9 mouse cellular contexts compared by ENCODE assay signal in genomic region chr4:58170430-58170829, GRCm38 (mm10). TPM values are rescaled to one million over a fixed set of nuclear protein-coding genes. Genes with fewer than 3 reads are reported as not detected.
DNase-seq lines count a peak whose midpoint lies in the region; ATAC-seq and TF ChIP-seq lines count a peak whose summit lies in the region.
"Had no signal": no experiment of that assay in that cellular context is flagged by ENCODE, and none has a peak within 500 bp of the region (broad histone marks: within the 10 kb centered on the region; RNA-seq: fewer than 3 reads in every experiment).

No protein-coding gene starts in this region.

- no peaks in the 10 kb centered on the region for H3K9me3 ChIP-seq in lung, embryonic 14.5 days (ENCODE audit: low read depth, low read length)
- H3K9me3 ChIP-seq in stomach, embryonic 15.5 days: no peaks in the 10 kb centered on the region
- H3K9me3 ChIP-seq in midbrain, embryonic 14.5 days (ENCODE audit: control insufficient read depth, low read length): no peaks in the 10 kb centered on the region

- DNase-seq in lung, embryonic 14.5 days: peak; percentile 55
- DNase-seq in lung, adult 18-20 months: no peak
- peak; percentile 30 for DNase-seq in heart, postnatal 25 days (ENCODE audit: low spot score)
- DNase-seq in kidney, postnatal 14 days: peak; percentile 51
- DNase-seq in midbrain, embryonic 14.5 days: no peak
- DNase-seq in adrenal gland, adult 18-20 months (ENCODE audit: low spot score in 2 of 2): no peak
- DNase-seq: thymus, postnatal 25 days had no signal

- H3K4me1 ChIP-seq in lung, embryonic 14.5 days (ENCODE audit: insufficient read depth): peaks cover 7% of the 10 kb centered on the region
- H3K4me1 ChIP-seq in stomach, embryonic 15.5 days: no peaks in the 10 kb centered on the region
- no peaks in the 10 kb centered on the region for H3K4me1 ChIP-seq in midbrain, embryonic 14.5 days (ENCODE audit: control insufficient read depth, insufficient read depth, low read length)

- WGBS in lung, embryonic 14.5 days: 44% methylated on average over 5 of the region's 5 CpGs
- 55% methylated on average over 5 of the region's 5 CpGs for WGBS in stomach, embryonic 15.5 days
- 88% methylated on average over 5 of the region's 5 CpGs for WGBS in midbrain, embryonic 14.5 days

- H3K9ac ChIP-seq in lung, embryonic 14.5 days: no peak overlapping the region
- H3K9ac ChIP-seq in stomach, embryonic 15.5 days: no peak overlapping the region
- H3K9ac ChIP-seq in midbrain, embryonic 14.5 days (replicated peaks; ENCODE audit: low read length): no peak overlapping the region
- H3K9ac ChIP-seq: hindbrain, embryonic 14.5 days had no signal

- intact Hi-C loops in heart, postnatal 25 days (cut with DNase I): no loop called here

- ATAC-seq in lung, embryonic 14.5 days (ENCODE audit: insufficient read depth): peak; percentile 38; the same call in 1 of the 2 replicates
- ATAC-seq in stomach, embryonic 15.5 days (ENCODE audit: insufficient read depth, low FRiP score, low read depth): no peak
- no peak for ATAC-seq in midbrain, embryonic 14.5 days (ENCODE audit: low FRiP score, low TSS enrichment)

- H3K27me3 ChIP-seq in lung, embryonic 14.5 days (ENCODE audit: insufficient read depth, low read length): no peaks in the 10 kb centered on the region
- H3K27me3 ChIP-seq in stomach, embryonic 15.5 days (replicated peaks): no peaks in the 10 kb centered on the region
- H3K27me3 ChIP-seq in midbrain, embryonic 14.5 days (ENCODE audit: control insufficient read depth, insufficient read depth, low read length): no peaks in the 10 kb centered on the region

- 0 out of 2 replicates have a peak, but pooled peaks cover 2% of the 10 kb centered on the region for H3K36me3 ChIP-seq in lung, embryonic 14.5 days (ENCODE audit: insufficient read depth)
- no peaks in the 10 kb centered on the region for H3K36me3 ChIP-seq in stomach, embryonic 15.5 days
- H3K36me3 ChIP-seq in midbrain, embryonic 14.5 days (ENCODE audit: control insufficient read depth, insufficient read depth, low read length): no peaks in the 10 kb centered on the region

- H3K4me2 ChIP-seq in lung, embryonic 14.5 days: no peak overlapping the region
- no peak overlapping the region for H3K4me2 ChIP-seq in stomach, embryonic 15.5 days
- H3K4me2 ChIP-seq in midbrain, embryonic 14.5 days (ENCODE audit: low read length): no peak overlapping the region
- H3K4me2 ChIP-seq: hindbrain, embryonic 14.5 days had no signal

- no peak overlapping the region for H3K4me3 ChIP-seq in lung, embryonic 14.5 days (ENCODE audit: low read depth, low read length)
- no peak overlapping the region for H3K4me3 ChIP-seq in stomach, embryonic 15.5 days (replicated peaks)
- no peak overlapping the region for H3K4me3 ChIP-seq in midbrain, embryonic 14.5 days (replicated peaks; ENCODE audit: low read depth, low read length)

- TF ChIP-seq CTCF in lung, embryonic 14.5 days (IDR thresholded peaks at IDR 0.05; ENCODE audit: low read depth): no peak

- H3K27ac ChIP-seq in lung, embryonic 14.5 days (ENCODE audit: low read depth): peak overlapping the region; percentile 50; the same call in 1 of the 2 replicates
- peak overlapping the region; percentile 41; the same call in 1 of the 2 replicates for H3K27ac ChIP-seq in stomach, embryonic 15.5 days
- H3K27ac ChIP-seq in midbrain, embryonic 14.5 days (replicated peaks; ENCODE audit: low read depth, low read length): no peak overlapping the region
- H3K27ac ChIP-seq: hindbrain, embryonic 14.5 days had no signal

RNA-seq across cellular contexts. Expression of gene Svep1, which starts 36.2 kb away (rescaled TPM):
- 16.4 and 17.6 TPM in 2 replicates for polyA plus RNA-seq in lung, embryonic 14.5 days (2014; fragmentation: Nextera tagmentation; extraction: Ambion mirVana)
- total RNA-seq in heart, postnatal 25 days (2021): 1 to 10 TPM; 5.6 to 6.3 TPM
- polyA plus RNA-seq in stomach, embryonic 15.5 days (2015; fragmentation: Nextera tagmentation; extraction: Ambion mirVana): 5.9 and 6.3 TPM in 2 replicates
- 0.46 and 0.92 TPM in 2 replicates for polyA plus RNA-seq in midbrain, embryonic 14.5 days (2014; fragmentation: Nextera tagmentation; extraction: Ambion mirVana)
- 1 to 10 TPM; 6.8 to 9.1 TPM for total RNA-seq in adrenal gland, adult 18-20 months (2021)

Comparison
In these comparisons a context has a peak if more than half of its experiments do, and no peak if none do; other contexts are left out.
1. DNase-seq: peak in lung, embryonic 14.5 days (single experiment), heart, postnatal 25 days (single experiment) and kidney, postnatal 14 days (single experiment); none in lung, adult 18-20 months (0 of 2), midbrain, embryonic 14.5 days (single experiment) and adrenal gland, adult 18-20 months (0 of 2).